Mouse (Mus musculus): ENCODE measurements around the gene Dnah3. TPM values are rescaled to one million over a fixed set of nuclear protein-coding genes. Genes with fewer than 3 reads are reported as not detected.

Dnah3 gene
- polyA plus RNA-seq, 1 experiment: not detected

DNA sequence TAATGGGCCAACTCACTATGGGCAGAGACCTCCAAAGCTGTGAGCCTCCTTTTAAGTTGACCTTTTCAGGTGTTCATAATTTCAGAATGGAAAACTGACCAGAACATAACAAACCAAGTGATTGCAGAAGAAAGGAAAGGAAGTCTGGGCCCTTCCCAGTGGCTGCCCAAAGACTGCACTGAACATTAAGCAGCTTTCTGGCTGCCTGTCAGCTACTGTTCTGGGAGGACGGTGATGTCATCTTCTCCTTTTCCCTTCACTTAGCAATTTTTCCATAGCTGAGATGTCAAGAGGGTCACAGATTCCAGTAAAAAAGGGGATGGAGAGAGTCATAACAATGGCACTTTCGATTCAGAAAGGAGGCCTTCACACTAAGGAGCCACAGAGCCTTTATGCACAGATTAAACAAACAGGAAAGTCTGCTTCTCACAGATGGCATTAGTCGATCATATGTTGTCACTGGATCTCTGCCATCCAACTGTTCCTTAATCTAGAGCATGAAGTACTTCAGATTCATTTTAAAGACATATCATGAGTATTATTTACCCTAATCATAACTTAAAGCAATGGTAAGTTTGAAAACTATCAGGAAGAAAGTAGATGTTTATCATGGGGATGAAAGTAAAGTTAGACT, 109.7 kb downstream of the Dnah3 start:
- H3K4me1 ChIP-seq (ENCODE audit: control insufficient read depth, insufficient read depth, low read length): peaks cover 4% of the 10 kb centered on the region
- no peak overlapping the region for H3K4me3 ChIP-seq (ENCODE audit: insufficient read depth, low read length)
- no peak overlapping the region for H3K27ac ChIP-seq (ENCODE audit: insufficient read depth, low read depth, low read length)
- TF ChIP-seq POLR2A (IDR thresholded peaks at IDR 0.05; ENCODE audit: borderline replicate concordance, low read depth, low read length) (no peak), CTCF (IDR thresholded peaks at IDR 0.05; ENCODE audit: low read depth, low read length) (no peak)

DNA sequence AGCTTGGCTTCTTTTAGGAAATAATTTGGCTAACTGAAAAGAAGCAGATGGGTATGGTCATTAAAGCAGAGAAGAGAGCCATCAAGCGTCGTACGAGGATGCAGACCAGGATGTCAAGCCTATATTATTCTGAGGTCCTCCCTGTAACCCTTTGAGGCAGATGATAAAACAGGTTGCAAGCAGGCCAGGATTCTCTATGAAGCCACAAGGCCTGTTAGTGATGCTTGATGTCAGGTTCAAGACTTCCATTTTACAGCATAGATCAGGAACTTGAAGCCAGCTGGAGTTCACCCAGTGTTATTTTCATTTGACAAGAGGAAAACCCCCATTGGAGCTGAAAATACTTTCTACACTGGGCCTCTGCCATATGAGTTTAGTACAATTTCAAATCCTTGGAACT, 114.9 kb downstream of the Dnah3 start:
- Histone ChIP-seq H3K27ac (ENCODE audit: insufficient read depth, low read depth, low read length) (no peak overlapping the region), H3K4me1 (ENCODE audit: control insufficient read depth, insufficient read depth, low read length) (peaks cover 3% of the 10 kb centered on the region), H3K4me3 (ENCODE audit: insufficient read depth, low read length) (no peak overlapping the region)
- TF ChIP-seq CTCF (IDR thresholded peaks at IDR 0.05; ENCODE audit: low read depth, low read length) (no peak), POLR2A (IDR thresholded peaks at IDR 0.05; ENCODE audit: borderline replicate concordance, low read depth, low read length) (no peak)

DNA sequence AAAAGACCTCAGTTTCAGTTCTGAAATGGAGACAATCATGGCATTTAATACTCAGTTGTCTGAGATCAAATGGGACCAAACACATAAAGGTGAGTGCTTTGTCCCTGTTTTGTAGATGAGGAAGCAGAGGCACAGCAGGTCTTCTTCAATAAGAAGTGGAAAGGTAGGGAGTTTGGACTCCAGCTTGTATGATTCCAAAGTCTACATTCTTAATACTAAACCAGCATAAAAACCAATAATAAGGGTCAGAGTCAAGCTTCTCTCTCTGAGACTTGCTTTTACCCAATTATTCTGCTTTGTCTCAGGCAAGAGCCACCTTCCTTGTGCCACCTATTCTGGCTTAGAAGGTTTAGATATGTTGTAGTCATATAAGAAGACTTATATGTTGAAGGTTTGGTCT, 116.5 kb downstream of the Dnah3 start:
- no peak overlapping the region for H3K4me3 ChIP-seq (ENCODE audit: insufficient read depth, low read length)
- no peak overlapping the region for H3K27ac ChIP-seq (ENCODE audit: insufficient read depth, low read depth, low read length)
- TF ChIP-seq POLR2A (IDR thresholded peaks at IDR 0.05; ENCODE audit: borderline replicate concordance, low read depth, low read length): no peak
- no peak for TF ChIP-seq CTCF (IDR thresholded peaks at IDR 0.05; ENCODE audit: low read depth, low read length)
- no peaks in the 10 kb centered on the region for H3K4me1 ChIP-seq (ENCODE audit: control insufficient read depth, insufficient read depth, low read length)

DNA sequence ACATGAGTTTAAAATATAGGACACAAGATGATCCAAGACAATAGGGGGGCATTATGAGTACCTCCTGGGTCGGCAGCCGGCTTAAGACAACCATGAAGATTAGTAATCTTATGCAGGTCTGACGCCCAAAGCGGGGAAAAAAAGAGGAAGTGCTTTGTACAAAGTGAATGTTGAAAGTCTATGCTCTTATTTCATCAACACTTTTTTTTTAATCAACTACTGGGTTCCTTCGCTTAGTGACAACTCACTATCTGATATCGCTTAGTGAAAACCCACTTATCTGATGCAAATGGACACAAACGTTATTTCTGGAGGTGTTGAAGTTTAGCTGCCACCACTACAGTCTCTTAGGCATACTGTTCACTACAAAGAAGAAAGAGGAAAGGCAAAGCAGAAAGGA, 117.5 kb downstream of the Dnah3 start:
- Histone ChIP-seq H3K4me3 (ENCODE audit: insufficient read depth, low read length) (no peak overlapping the region), H3K27ac (ENCODE audit: insufficient read depth, low read depth, low read length) (no peak overlapping the region), H3K4me1 (ENCODE audit: control insufficient read depth, insufficient read depth, low read length) (no peaks in the 10 kb centered on the region)
- TF ChIP-seq CTCF (IDR thresholded peaks at IDR 0.05; ENCODE audit: low read depth, low read length): no peak
- no peak for TF ChIP-seq POLR2A (IDR thresholded peaks at IDR 0.05; ENCODE audit: borderline replicate concordance, low read depth, low read length)

DNA sequence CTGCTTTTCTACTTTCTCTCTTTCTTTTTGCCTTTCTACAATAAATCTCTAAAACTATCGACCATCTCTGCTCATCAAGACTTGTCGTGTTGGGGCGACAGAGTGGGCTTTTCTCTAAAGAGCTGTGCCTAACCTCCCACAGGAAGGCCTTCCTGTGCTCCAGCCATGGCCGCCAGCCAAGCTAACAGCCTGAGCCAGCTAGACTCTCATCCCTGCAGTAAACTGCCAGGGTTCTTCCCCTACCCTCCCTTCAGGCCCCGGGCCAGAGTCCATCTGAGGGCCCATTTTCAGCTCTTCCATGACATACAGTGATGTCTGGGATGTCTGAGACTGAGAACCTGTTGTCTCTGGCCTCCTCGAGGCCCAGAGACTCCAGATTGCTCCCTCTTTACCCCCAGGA, 118.8 kb downstream of the Dnah3 start:
- Histone ChIP-seq H3K4me3 (ENCODE audit: insufficient read depth, low read length) (no peak overlapping the region), H3K4me1 (ENCODE audit: control insufficient read depth, insufficient read depth, low read length) (no peaks in the 10 kb centered on the region), H3K27ac (ENCODE audit: insufficient read depth, low read depth, low read length) (no peak overlapping the region)
- TF ChIP-seq CTCF (IDR thresholded peaks at IDR 0.05; ENCODE audit: low read depth, low read length) (no peak), POLR2A (IDR thresholded peaks at IDR 0.05; ENCODE audit: borderline replicate concordance, low read depth, low read length) (no peak)

DNA sequence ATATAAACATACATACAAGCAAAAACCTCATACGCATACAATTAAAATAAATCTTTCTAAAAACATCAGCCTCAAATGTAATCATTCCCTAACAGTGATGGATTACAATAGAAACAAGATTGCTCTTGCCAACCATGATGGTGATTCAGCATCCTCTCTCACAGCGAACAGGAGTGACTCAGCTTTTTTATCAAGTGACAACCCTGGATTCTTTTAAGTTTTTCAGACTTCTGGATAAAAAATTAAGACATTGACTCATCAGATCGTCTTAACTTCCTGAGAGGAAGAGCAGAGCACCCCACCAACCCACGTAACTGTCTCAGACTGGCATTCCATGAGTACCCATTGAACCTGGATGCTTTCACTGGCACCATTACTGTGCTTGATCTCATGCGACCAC, 120.9 kb downstream of the Dnah3 start:
- H3K27ac ChIP-seq (ENCODE audit: insufficient read depth, low read depth, low read length): no peak overlapping the region
- TF ChIP-seq POLR2A (IDR thresholded peaks at IDR 0.05; ENCODE audit: borderline replicate concordance, low read depth, low read length): no peak
- TF ChIP-seq CTCF (IDR thresholded peaks at IDR 0.05; ENCODE audit: low read depth, low read length): no peak
- no peak overlapping the region for H3K4me3 ChIP-seq (ENCODE audit: insufficient read depth, low read length)
- no peaks in the 10 kb centered on the region for H3K4me1 ChIP-seq (ENCODE audit: control insufficient read depth, insufficient read depth, low read length)

DNA sequence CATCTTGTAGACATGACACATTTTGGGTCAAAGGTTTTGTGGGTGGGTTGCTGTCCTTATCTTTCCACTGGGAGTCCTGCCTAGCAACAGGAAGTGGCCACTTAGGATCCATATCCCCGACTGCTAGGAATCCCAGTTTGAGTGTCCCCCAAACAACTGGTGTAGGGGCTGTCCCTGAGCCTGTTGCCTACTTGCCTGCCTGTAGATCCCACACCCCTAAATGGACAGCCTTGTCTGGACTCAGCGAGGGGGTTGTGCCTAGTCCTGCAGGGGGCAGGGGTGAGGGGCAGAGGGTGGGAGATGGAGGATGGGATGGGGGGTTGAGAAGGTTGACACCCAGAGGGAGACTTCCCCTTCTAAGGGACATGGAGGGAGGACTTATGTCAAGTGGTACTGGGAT, 125.8 kb downstream of the Dnah3 start:
- TF ChIP-seq CTCF (IDR thresholded peaks at IDR 0.05; ENCODE audit: low read depth, low read length) (no peak), POLR2A (IDR thresholded peaks at IDR 0.05; ENCODE audit: borderline replicate concordance, low read depth, low read length) (no peak)
- H3K27ac ChIP-seq (ENCODE audit: insufficient read depth, low read depth, low read length): no peak overlapping the region

DNA sequence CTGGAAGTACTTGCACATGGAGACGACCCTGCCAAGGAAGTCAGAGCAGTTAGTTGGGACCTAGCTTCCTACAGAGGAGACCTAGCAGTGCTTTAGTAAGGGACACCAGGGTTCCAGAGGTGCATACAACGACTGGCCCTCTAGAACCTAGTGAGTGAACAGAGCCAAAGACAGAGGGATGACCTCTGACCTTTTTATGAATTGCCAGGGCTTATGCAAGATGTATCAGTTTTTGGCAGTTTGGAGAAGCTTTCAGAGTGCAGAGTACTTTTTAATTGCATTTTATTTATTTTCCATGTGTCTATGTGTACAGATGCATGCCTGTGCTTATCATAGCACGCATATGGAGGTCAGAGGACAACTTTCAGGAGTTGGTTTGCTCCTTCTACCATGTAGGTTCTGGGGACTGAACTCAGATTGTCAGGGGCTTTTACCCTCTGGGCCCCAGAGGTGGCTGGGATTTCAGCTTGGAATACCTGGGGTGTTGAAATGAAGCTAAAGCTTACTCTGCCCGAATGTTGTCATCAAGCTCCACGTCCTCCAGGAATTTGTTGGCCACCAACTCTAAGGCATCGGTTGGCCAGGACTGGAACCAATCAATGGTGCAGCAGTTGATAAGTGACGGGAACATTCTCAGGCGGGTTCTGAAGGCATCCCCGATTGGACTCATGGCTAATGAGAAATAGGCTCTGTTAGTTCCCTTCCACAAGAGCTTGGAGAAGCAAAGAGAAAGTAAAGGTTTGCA, 129.3 kb downstream of the Dnah3 start:
- TF ChIP-seq POLR2A (IDR thresholded peaks at IDR 0.05; ENCODE audit: borderline replicate concordance, low read depth, low read length) (no peak), CTCF (IDR thresholded peaks at IDR 0.05; ENCODE audit: low read depth, low read length) (no peak)
- Histone ChIP-seq H3K4me3 (ENCODE audit: insufficient read depth, low read length) (no peak overlapping the region), H3K27ac (ENCODE audit: insufficient read depth, low read depth, low read length) (no peak overlapping the region), H3K4me1 (ENCODE audit: control insufficient read depth, insufficient read depth, low read length) (peaks cover 4% of the 10 kb centered on the region; the same call in 1 of the 2 replicates)

More for the DNA sequence above, 125.8 kb downstream of the Dnah3 start:
- Histone ChIP-seq H3K4me1 (ENCODE audit: control insufficient read depth, insufficient read depth, low read length) (no peaks in the 10 kb centered on the region), H3K4me3 (ENCODE audit: insufficient read depth, low read length) (no peak overlapping the region)

DNA sequence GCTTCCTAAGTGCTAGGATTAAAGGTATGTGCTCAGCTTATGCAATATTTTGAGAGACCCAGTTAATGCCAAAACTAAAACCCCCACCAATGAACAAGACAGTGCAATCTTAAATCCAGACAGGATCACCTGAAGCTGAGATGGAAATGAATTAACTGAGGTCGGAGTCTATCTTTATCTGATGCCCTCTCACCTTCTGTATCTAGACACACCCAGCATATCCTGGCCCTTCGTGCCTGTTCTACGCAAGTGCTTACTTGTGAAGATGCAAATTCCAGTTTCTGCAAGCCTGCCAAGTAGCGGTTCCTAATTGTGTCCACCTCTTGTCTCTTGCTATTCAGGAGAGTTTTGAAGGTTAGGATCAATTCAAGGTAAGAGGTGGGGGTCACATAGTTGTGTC, 129.9 kb downstream of the Dnah3 start:
- no peak for TF ChIP-seq CTCF (IDR thresholded peaks at IDR 0.05; ENCODE audit: low read depth, low read length)
- TF ChIP-seq POLR2A (IDR thresholded peaks at IDR 0.05; ENCODE audit: borderline replicate concordance, low read depth, low read length): no peak
- no peak overlapping the region for H3K27ac ChIP-seq (ENCODE audit: insufficient read depth, low read depth, low read length)

DNA sequence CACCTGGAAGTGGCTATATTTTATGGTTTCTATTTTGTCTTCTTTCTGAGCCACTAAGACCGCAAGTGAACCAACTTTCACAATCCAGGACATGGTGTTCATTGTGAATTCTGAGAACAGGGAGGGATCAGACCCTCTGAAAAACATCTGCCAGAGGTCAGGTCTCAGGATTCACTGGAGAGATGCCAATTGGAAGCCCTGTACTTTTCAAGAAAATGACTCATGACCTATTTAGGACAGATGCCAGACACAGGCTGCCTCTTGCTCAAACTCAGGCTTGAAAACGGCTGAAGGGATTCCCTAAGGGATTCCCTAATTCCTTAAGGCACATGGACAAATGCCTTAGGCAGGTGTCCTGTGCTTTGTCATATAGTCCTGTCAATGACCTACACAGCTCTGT, 134.0 kb downstream of the Dnah3 start:
- Histone ChIP-seq H3K4me1 (ENCODE audit: control insufficient read depth, insufficient read depth, low read length) (peaks cover 4% of the 10 kb centered on the region; the same call in 1 of the 2 replicates), H3K27ac (ENCODE audit: insufficient read depth, low read depth, low read length) (no peak overlapping the region), H3K4me3 (ENCODE audit: insufficient read depth, low read length) (no peak overlapping the region)
- TF ChIP-seq CTCF (IDR thresholded peaks at IDR 0.05; ENCODE audit: low read depth, low read length) (no peak), POLR2A (IDR thresholded peaks at IDR 0.05; ENCODE audit: borderline replicate concordance, low read depth, low read length) (no peak)

More for the DNA sequence above, 129.9 kb downstream of the Dnah3 start:
- no peak overlapping the region for H3K4me3 ChIP-seq (ENCODE audit: insufficient read depth, low read length)
- H3K4me1 ChIP-seq (ENCODE audit: control insufficient read depth, insufficient read depth, low read length): peaks cover 4% of the 10 kb centered on the region; the same call in 1 of the 2 replicates
